Mouse (Mus musculus): Measurements from ENCODE around the gene Slc6a19. TPM values are rescaled to one million over a fixed set of nuclear protein-coding genes. Genes with fewer than 3 reads are reported as not detected.

The Slc6a19 gene
- total and polyA plus RNA-seq, 2 experiments, result 0.28 to 0.33 TPM

GRCm38 (mm10) chr13:73679311-73679710 lies 25.4 kb downstream of the Slc6a19 start:
- no peak for TF ChIP-seq POLR2A (IDR thresholded peaks at IDR 0.05; ENCODE audit: extremely low read depth, insufficient read depth, low read length)
- no peak for TF ChIP-seq CTCF (IDR thresholded peaks at IDR 0.05; ENCODE audit: low read depth, low read length)
- H3K4me1 ChIP-seq (ENCODE audit: control insufficient read depth, insufficient read depth, low read length), result 0 out of 2 replicates have a peak, but pooled peaks cover 1% of the 10 kb centered on the region
- H3K27me3 ChIP-seq (ENCODE audit: control insufficient read depth, insufficient read depth, low read length), result no peaks in the 10 kb centered on the region
- H3K36me3 ChIP-seq (ENCODE audit: control insufficient read depth, insufficient read depth, low read length), result no peaks in the 10 kb centered on the region
- no peak overlapping the region for H3K9ac ChIP-seq (ENCODE audit: low read depth, low read length)
- H3K4me3 ChIP-seq (ENCODE audit: insufficient read depth, low read depth, low read length), result no peak overlapping the region
- DNase-seq (ENCODE audit: extremely low read depth, low read depth, low spot score), result no peak
- H3K79me2 ChIP-seq (ENCODE audit: control insufficient read depth, insufficient read depth, low read length), result no peaks in the 10 kb centered on the region
- WGBS, result 37% methylated on average over 2 of the region's 2 CpGs
- H3K27ac ChIP-seq (replicated peaks; ENCODE audit: insufficient read depth, low read depth, low read length), result no peak overlapping the region

GRCm38 (mm10) chr13:73677853-73678252 lies 26.8 kb downstream of the Slc6a19 start, which contains the start of gene Slc6a18:
Gene Slc6a18 (minus strand): TSS chr13:73678023.
- TF ChIP-seq CTCF (IDR thresholded peaks at IDR 0.05; ENCODE audit: low read depth, low read length) (no peak), POLR2A (IDR thresholded peaks at IDR 0.05; ENCODE audit: extremely low read depth, insufficient read depth, low read length) (no peak)
- WGBS, result 85% methylated on average over 3 of the region's 3 CpGs
- no peak within 1 kb of the TSS for H3K9ac ChIP-seq (ENCODE audit: low read depth, low read length)
- no peaks in the 10 kb centered on the region for H3K27me3 ChIP-seq (ENCODE audit: control insufficient read depth, insufficient read depth, low read length)
- H3K36me3 ChIP-seq (ENCODE audit: control insufficient read depth, insufficient read depth, low read length), result no peaks in the 10 kb centered on the region
- H3K27ac ChIP-seq (replicated peaks; ENCODE audit: insufficient read depth, low read depth, low read length), result no peak within 1 kb of the TSS
- H3K4me3 ChIP-seq (ENCODE audit: insufficient read depth, low read depth, low read length), result no peak within 1 kb of the TSS
- DNase-seq (ENCODE audit: extremely low read depth, low read depth, low spot score), result no peak
- 0 out of 2 replicates have a peak, but pooled peaks cover 1% of the 10 kb centered on the region for H3K4me1 ChIP-seq (ENCODE audit: control insufficient read depth, insufficient read depth, low read length)
- no peaks in the 10 kb centered on the region for H3K79me2 ChIP-seq (ENCODE audit: control insufficient read depth, insufficient read depth, low read length)

DNA sequence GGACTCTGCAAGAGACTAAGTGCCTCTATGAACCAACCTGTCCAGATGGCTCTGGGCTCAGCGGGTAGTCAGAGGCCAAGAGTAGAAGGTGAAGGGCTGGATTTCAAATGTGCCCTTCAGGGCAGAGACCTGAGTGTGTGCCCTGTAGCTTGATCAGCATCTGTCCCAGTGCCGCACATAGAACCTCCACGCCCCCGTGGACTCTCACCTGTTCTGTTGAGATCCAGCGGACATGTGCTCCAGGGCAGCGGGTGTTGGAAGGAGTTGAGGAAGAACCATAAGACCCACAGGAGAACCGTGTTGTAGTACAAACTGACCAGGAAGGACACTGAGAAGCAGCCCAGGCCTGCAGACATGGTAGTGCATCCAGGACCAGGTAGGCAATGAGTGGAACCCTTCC lies 29.5 kb downstream of the Slc6a19 start:
- H3K27ac ChIP-seq (replicated peaks; ENCODE audit: insufficient read depth, low read depth, low read length), result no peak overlapping the region
- H3K4me1 ChIP-seq (ENCODE audit: control insufficient read depth, insufficient read depth, low read length), result no peaks in the 10 kb centered on the region
- H3K36me3 ChIP-seq (ENCODE audit: control insufficient read depth, insufficient read depth, low read length), result no peaks in the 10 kb centered on the region
- TF ChIP-seq CTCF (IDR thresholded peaks at IDR 0.05; ENCODE audit: low read depth, low read length), result no peak
- TF ChIP-seq POLR2A (IDR thresholded peaks at IDR 0.05; ENCODE audit: extremely low read depth, insufficient read depth, low read length), result no peak
- H3K79me2 ChIP-seq (ENCODE audit: control insufficient read depth, insufficient read depth, low read length), result no peaks in the 10 kb centered on the region
- no peak overlapping the region for H3K9ac ChIP-seq (ENCODE audit: low read depth, low read length)
- no peak for DNase-seq (ENCODE audit: extremely low read depth, low read depth, low spot score)
- WGBS, result 87% methylated on average over 7 of the region's 7 CpGs
- no peak overlapping the region for H3K4me3 ChIP-seq (ENCODE audit: insufficient read depth, low read depth, low read length)
- no peaks in the 10 kb centered on the region for H3K27me3 ChIP-seq (ENCODE audit: control insufficient read depth, insufficient read depth, low read length)

GRCm38 (mm10) chr13:73660163-73660695 lies 44.4 kb downstream of the Slc6a19 start:
- no peaks in the 10 kb centered on the region for H3K36me3 ChIP-seq (ENCODE audit: control insufficient read depth, insufficient read depth, low read length)
- no peak for DNase-seq (ENCODE audit: extremely low read depth, low read depth, low spot score)
- no peaks in the 10 kb centered on the region for H3K4me1 ChIP-seq (ENCODE audit: control insufficient read depth, insufficient read depth, low read length)
- WGBS, result 85% methylated on average over 2 of the region's 2 CpGs
- TF ChIP-seq CTCF (IDR thresholded peaks at IDR 0.05; ENCODE audit: low read depth, low read length), result no peak
- TF ChIP-seq POLR2A (IDR thresholded peaks at IDR 0.05; ENCODE audit: extremely low read depth, insufficient read depth, low read length), result no peak
- no peaks in the 10 kb centered on the region for H3K27me3 ChIP-seq (ENCODE audit: control insufficient read depth, insufficient read depth, low read length)
- H3K9ac ChIP-seq (ENCODE audit: low read depth, low read length), result no peak overlapping the region
- H3K79me2 ChIP-seq (ENCODE audit: control insufficient read depth, insufficient read depth, low read length), result no peaks in the 10 kb centered on the region
- H3K27ac ChIP-seq (replicated peaks; ENCODE audit: insufficient read depth, low read depth, low read length), result no peak overlapping the region
- no peak overlapping the region for H3K4me3 ChIP-seq (ENCODE audit: insufficient read depth, low read depth, low read length)

DNA sequence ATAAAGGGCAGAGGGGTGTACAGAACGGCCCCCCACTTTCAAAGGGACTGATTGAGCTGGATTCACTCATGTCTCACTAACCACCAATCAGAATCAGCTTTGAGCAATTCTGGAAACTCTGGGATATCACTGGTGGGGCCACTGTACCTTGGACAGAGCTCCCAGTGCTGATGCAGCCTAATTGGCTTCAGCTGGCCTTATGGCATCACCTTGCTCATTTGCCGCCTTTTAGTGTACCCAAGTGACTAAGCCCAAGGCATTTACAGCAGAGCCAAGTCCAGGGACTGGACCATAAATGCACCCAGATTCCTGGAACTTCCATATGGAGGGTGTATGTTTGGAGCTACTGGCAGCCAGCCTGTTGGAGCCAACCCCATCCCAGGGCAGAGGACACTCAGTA lies 45.7 kb downstream of the Slc6a19 start:
- 55% methylated on average over 2 of the region's 2 CpGs for WGBS
- Histone ChIP-seq H3K36me3 (ENCODE audit: control insufficient read depth, insufficient read depth, low read length) (no peaks in the 10 kb centered on the region), H3K9ac (ENCODE audit: low read depth, low read length) (no peak overlapping the region), H3K27me3 (ENCODE audit: control insufficient read depth, insufficient read depth, low read length) (no peaks in the 10 kb centered on the region), H3K79me2 (ENCODE audit: control insufficient read depth, insufficient read depth, low read length) (no peaks in the 10 kb centered on the region), H3K4me3 (ENCODE audit: insufficient read depth, low read depth, low read length) (no peak overlapping the region), H3K4me1 (ENCODE audit: control insufficient read depth, insufficient read depth, low read length) (no peaks in the 10 kb centered on the region), H3K27ac (replicated peaks; ENCODE audit: insufficient read depth, low read depth, low read length) (no peak overlapping the region)
- no peak for DNase-seq (ENCODE audit: extremely low read depth, low read depth, low spot score)
- no peak for TF ChIP-seq CTCF (IDR thresholded peaks at IDR 0.05; ENCODE audit: low read depth, low read length)
- TF ChIP-seq POLR2A (IDR thresholded peaks at IDR 0.05; ENCODE audit: extremely low read depth, insufficient read depth, low read length), result no peak

GRCm38 (mm10) chr13:73654976-73655375 lies 49.7 kb downstream of the Slc6a19 start:
- Histone ChIP-seq H3K4me1 (ENCODE audit: control insufficient read depth, insufficient read depth, low read length) (no peaks in the 10 kb centered on the region), H3K36me3 (ENCODE audit: control insufficient read depth, insufficient read depth, low read length) (no peaks in the 10 kb centered on the region), H3K79me2 (ENCODE audit: control insufficient read depth, insufficient read depth, low read length) (no peaks in the 10 kb centered on the region), H3K4me3 (ENCODE audit: insufficient read depth, low read depth, low read length) (no peak overlapping the region), H3K9ac (ENCODE audit: low read depth, low read length) (no peak overlapping the region), H3K27me3 (ENCODE audit: control insufficient read depth, insufficient read depth, low read length) (no peaks in the 10 kb centered on the region), H3K27ac (replicated peaks; ENCODE audit: insufficient read depth, low read depth, low read length) (no peak overlapping the region)
- no peak for DNase-seq (ENCODE audit: extremely low read depth, low read depth, low spot score)
- 60% methylated on average over 3 of the region's 3 CpGs for WGBS
- TF ChIP-seq POLR2A (IDR thresholded peaks at IDR 0.05; ENCODE audit: extremely low read depth, insufficient read depth, low read length) (no peak), CTCF (IDR thresholded peaks at IDR 0.05; ENCODE audit: low read depth, low read length) (no peak)

Measured in liver, adult 2 months (tissue).